Mouse (Mus musculus) MEL (cell line): Measurements from ENCODE around the gene Rcbtb2. TPM values are rescaled to one million over a fixed set of nuclear protein-coding genes. Genes with fewer than 3 reads are reported as not detected.

ENCODE experiments used
- DNase-seq: peaks from one replicate; pipeline ENCODE4 v3.0.0; 2011; ENCODE audit warnings: low read depth, low spot score
- H3K27ac ChIP-seq: 2 replicates; pipeline ENCODE4 v1.5.1; 2012; ENCODE audit warnings: low read depth, mild to moderate bottlenecking, control low read depth, low read length, moderate library complexity; ENCODE audit not compliant: control insufficient read depth
- H3K27me3 ChIP-seq, 2 experiments: fragments of 150-350 bp in 1 of 2; sonication (generic) in 1 of 2; 2 replicates each; pipeline ENCODE4 v1.6.1; 2012; ENCODE audit warnings: low read length in 2 of 2, mild to moderate bottlenecking in 2 of 2, improper control_type of control experiment in 1 of 2, moderate library complexity in 1 of 2; ENCODE audit not compliant: insufficient read depth in 2 of 2, control insufficient read depth in 1 of 2
- H3K36me3 ChIP-seq, 2 experiments: 2 replicates each; pipeline ENCODE4 v1.6.1; 2012 to 2014; ENCODE audit warnings: low read length in 2 of 2, improper control_type of control experiment in 1 of 2, inconsistent platforms in 1 of 2, mild to moderate bottlenecking in 1 of 2; ENCODE audit not compliant: insufficient read depth in 2 of 2, control insufficient read depth in 1 of 2
- H3K4me1 ChIP-seq, 2 experiments: fragments of 150-350 bp in 1 of 2; sonication (generic) in 1 of 2; 2 replicates each; pipeline ENCODE4 v1.6.1; 2012; ENCODE audit warnings: low read length in 2 of 2, improper control_type of control experiment in 1 of 2, mild to moderate bottlenecking in 1 of 2; ENCODE audit not compliant: insufficient read depth in 2 of 2, control insufficient read depth in 1 of 2
- H3K4me3 ChIP-seq, 2 experiments: fragments of 150-350 bp in 1 of 2; sonication (generic) in 1 of 2; 2 replicates each; pipeline ENCODE4 v1.5.1; 2012; ENCODE audit warnings: low read depth in 2 of 2, low read length in 2 of 2, mild to moderate bottlenecking in 2 of 2, moderate library complexity in 2 of 2, control low read depth in 1 of 2, improper control_type of control experiment in 1 of 2; ENCODE audit not compliant: control insufficient read depth in 1 of 2, insufficient read depth in 1 of 2
- H3K79me2 ChIP-seq: 2 replicates; pipeline ENCODE4 v1.6.1; 2012; ENCODE audit warnings: mild to moderate bottlenecking, low read length, moderate library complexity; ENCODE audit not compliant: control insufficient read depth, poor library complexity, insufficient read depth
- H3K9ac ChIP-seq: 2 replicates; pipeline ENCODE4 v1.6.1; 2012; ENCODE audit warnings: low read depth, mild to moderate bottlenecking, control low read depth, low read length, moderate library complexity; ENCODE audit not compliant: control insufficient read depth, poor library complexity, severe bottlenecking
- H3K9me3 ChIP-seq: fragments of 150-350 bp; sonication (generic); replicated peaks from 2 replicates; pipeline ENCODE4 v1.6.1; 2012; ENCODE audit warnings: mild to moderate bottlenecking, low read length, improper control_type of control experiment, moderate library complexity; ENCODE audit not compliant: insufficient read depth
- CHD1 ChIP-seq: IDR thresholded peaks from 2 replicates; pipeline ENCODE4 v1.6.1; 2012; ENCODE audit warnings: low read depth, mild to moderate bottlenecking, inconsistent platforms, low read length, improper control_type of control experiment
- ELF1 ChIP-seq: IDR thresholded peaks from 2 replicates; pipeline ENCODE4 v1.6.1; 2014; ENCODE audit warnings: low read depth, mild to moderate bottlenecking, inconsistent platforms, low read length, improper control_type of control experiment, moderate library complexity
- ETS1 ChIP-seq: IDR thresholded peaks from 2 replicates; pipeline ENCODE4 v1.6.1; 2012; ENCODE audit warnings: low read depth, mild to moderate bottlenecking, inconsistent platforms, low read length, improper control_type of control experiment, moderate library complexity
- GATA1 ChIP-seq: IDR thresholded peaks from 2 replicates; pipeline ENCODE4 v1.6.1; 2011; ENCODE audit warnings: low read depth, low read length, improper control_type of control experiment
- HCFC1 ChIP-seq: IDR thresholded peaks from 2 replicates; pipeline ENCODE4 v1.6.1; 2012; ENCODE audit warnings: low read depth, mild to moderate bottlenecking, inconsistent platforms, low read length, improper control_type of control experiment, moderate library complexity
- KAT2A ChIP-seq: conservative IDR thresholded peaks from 2 replicates; pipeline ENCODE4 v1.6.1; 2012; ENCODE audit warnings: low read depth, low read length, improper control_type of control experiment, inconsistent platforms
- MAX ChIP-seq: IDR thresholded peaks from 2 replicates; pipeline ENCODE4 v1.6.1; 2011; ENCODE audit warnings: low read length, improper control_type of control experiment
- MEF2A ChIP-seq: IDR thresholded peaks from 2 replicates; pipeline ENCODE4 v1.6.1; 2014; ENCODE audit warnings: low read depth, mild to moderate bottlenecking, inconsistent platforms, low read length, improper control_type of control experiment; ENCODE audit not compliant: poor library complexity, insufficient replicate concordance, severe bottlenecking; ENCODE audit errors: extremely low read depth
- MXI1 ChIP-seq: IDR thresholded peaks from 2 replicates; pipeline ENCODE4 v1.6.1; 2011; ENCODE audit warnings: mild to moderate bottlenecking, low read depth, low read length, improper control_type of control experiment
- MYC ChIP-seq: IDR thresholded peaks from 2 replicates; pipeline ENCODE4 v1.6.1; 2011; ENCODE audit warnings: low read depth, mild to moderate bottlenecking, low read length, improper control_type of control experiment, moderate library complexity
- NRF1 ChIP-seq: IDR thresholded peaks from 2 replicates; pipeline ENCODE4 v1.6.1; 2014; ENCODE audit warnings: low read depth, mild to moderate bottlenecking, inconsistent platforms, low read length, improper control_type of control experiment, moderate library complexity; ENCODE audit not compliant: poor library complexity, insufficient read depth, severe bottlenecking
- POLR2AphosphoS2 ChIP-seq: IDR thresholded peaks from 2 replicates; pipeline ENCODE4 v1.6.1; 2011; ENCODE audit warnings: low read length, improper control_type of control experiment
- RAD21 ChIP-seq: IDR thresholded peaks from 2 replicates; pipeline ENCODE4 v1.6.1; 2011; ENCODE audit warnings: mild to moderate bottlenecking, low read depth, low read length, improper control_type of control experiment
- SMC3 ChIP-seq: IDR thresholded peaks from 2 replicates; pipeline ENCODE4 v1.6.1; 2011; ENCODE audit warnings: low read depth, low read length, improper control_type of control experiment
- TAL1 ChIP-seq: IDR thresholded peaks from 2 replicates; pipeline ENCODE4 v1.6.1; 2012; ENCODE audit warnings: mild to moderate bottlenecking, inconsistent platforms, low read length, moderate library complexity, mixed read lengths
- TCF12 ChIP-seq: IDR thresholded peaks from 2 replicates; pipeline ENCODE4 v1.6.1; 2014; ENCODE audit warnings: low read depth, mild to moderate bottlenecking, inconsistent platforms, low read length, improper control_type of control experiment, moderate library complexity
- USF1 ChIP-seq: IDR thresholded peaks from 2 replicates; pipeline ENCODE4 v1.6.1; 2014; ENCODE audit warnings: low read depth, mild to moderate bottlenecking, inconsistent platforms, low read length, improper control_type of control experiment, moderate library complexity
- USF2 ChIP-seq, 2 experiments: IDR thresholded peaks; 2 replicates each; pipeline ENCODE4 v1.6.1; 2011 to 2012; ENCODE audit warnings: improper control_type of control experiment in 2 of 2, low read length in 2 of 2, borderline replicate concordance in 1 of 2, inconsistent platforms in 1 of 2, low read depth in 1 of 2, mild to moderate bottlenecking in 1 of 2; ENCODE audit not compliant: insufficient read depth in 1 of 2
- ZC3H11A ChIP-seq: IDR thresholded peaks from 2 replicates; pipeline ENCODE4 v1.6.1; 2012; ENCODE audit warnings: low read depth, mild to moderate bottlenecking, inconsistent platforms, low read length, improper control_type of control experiment
- ZNF384 ChIP-seq: IDR thresholded peaks from 2 replicates; pipeline ENCODE4 v1.6.1; 2012; ENCODE audit warnings: low read depth, mild to moderate bottlenecking, inconsistent platforms, low read length, improper control_type of control experiment
- polyA plus RNA-seq, 2 experiments: library from polyadenylated mRNA; stranded (reverse) in 1 of 2; unstranded in 1 of 2; fragments of >175 nt in 1 of 2; fragments of >200 nt in 1 of 2; gene quantifications; 2 replicates each; pipeline versions ENCODE4 v1.2.1 to v1.2.4; 2012; ENCODE audit warnings: low replicate concordance in 2 of 2, low read depth in 1 of 2; ENCODE audit not compliant: insufficient read length in 2 of 2, insufficient read depth in 1 of 2, missing spikeins in 1 of 2
- total RNA-seq: library from RNA; depleted of rRNA; stranded (reverse); fragments of 300-350 nt; gene quantifications from 2 replicates; pipeline ENCODE4 v1.2.3, GENCODE M21; 2012

Rcbtb2 gene
- total and polyA plus RNA-seq, 3 experiments = 8.6 to 13.8 TPM; not detected in 1

DNA sequence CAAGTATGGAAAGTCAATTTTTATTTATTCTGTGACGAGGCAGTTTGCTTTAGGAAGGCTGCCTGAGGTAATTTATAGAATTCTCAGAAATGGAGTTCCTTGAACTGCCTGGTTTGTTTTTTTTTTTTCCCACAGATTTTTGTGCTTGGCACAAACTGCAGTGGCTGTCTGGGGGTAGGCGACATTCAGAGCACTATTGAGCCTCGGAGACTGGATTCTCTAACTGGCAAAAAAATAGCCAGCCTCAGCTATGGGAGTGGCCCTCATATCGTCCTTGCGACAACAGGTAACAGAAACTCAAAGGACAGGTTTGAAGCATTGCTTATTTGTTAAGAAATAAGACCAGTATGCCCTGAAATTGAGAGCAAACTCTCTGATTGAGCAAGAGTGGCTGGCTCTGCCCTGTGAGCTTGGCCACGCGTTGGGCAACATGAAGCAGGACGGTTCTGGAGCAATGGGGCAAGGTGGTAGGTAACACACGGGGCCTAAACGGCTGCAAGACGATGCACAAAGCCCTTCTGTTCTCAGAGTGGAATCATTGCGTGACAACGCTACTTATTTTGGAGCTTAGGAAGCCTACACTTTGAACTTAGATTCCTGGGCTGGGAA lies 39.5 kb downstream of the Rcbtb2 start:
- H3K27ac ChIP-seq = no peak overlapping the region
- H3K4me3 ChIP-seq = no peak overlapping the region
- H3K36me3 ChIP-seq = peaks cover 0 to 4% of the 10 kb centered on the region in 2 experiments; a peak in 2 of 4 replicates
- TF ChIP-seq CHD1 (no peak), KAT2A (no peak), MYC (no peak), POLR2AphosphoS2 (no peak), USF2 (IDR thresholded peaks at IDR 0.05; ENCODE audit: borderline replicate concordance in 1 of 2, insufficient read depth in 1 of 2, low read depth in 1 of 2, low read length in 2 of 2) (no peak), ETS1 (no peak), TCF12 (no peak)
- no peaks in the 10 kb centered on the region; a peak in 1 of 4 replicates for H3K4me1 ChIP-seq
- no peak for DNase-seq
- H3K9me3 ChIP-seq = no peaks in the 10 kb centered on the region
- no peak overlapping the region for H3K9ac ChIP-seq
- no peaks in the 10 kb centered on the region for H3K79me2 ChIP-seq
- no peaks in the 10 kb centered on the region for H3K27me3 ChIP-seq

GRCm38 (mm10) chr14:73163363-73163998 lies 40.6 kb downstream of the Rcbtb2 start:
- Histone ChIP-seq H3K36me3 (peaks cover 0 to 4% of the 10 kb centered on the region in 2 experiments; a peak in 2 of 4 replicates), H3K9me3 (no peaks in the 10 kb centered on the region), H3K4me3 (no peak overlapping the region), H3K9ac (no peak overlapping the region), H3K27ac (no peak overlapping the region), H3K4me1 (no peaks in the 10 kb centered on the region; a peak in 1 of 4 replicates), H3K79me2 (no peaks in the 10 kb centered on the region), H3K27me3 (no peaks in the 10 kb centered on the region)
- TF ChIP-seq NRF1 (no peak), HCFC1 (no peak), ZNF384 (no peak), MXI1 (no peak), GATA1 (no peak), ELF1 (no peak), MEF2A (no peak), ETS1 (no peak), ZC3H11A (no peak), SMC3 (no peak), USF1 (no peak), KAT2A (no peak), RAD21 (no peak), MAX (no peak), TAL1 (no peak)
- DNase-seq = no peak
